Mouse (Mus musculus): ENCODE measurements around the gene Cenpl. TPM values are rescaled to one million over a fixed set of nuclear protein-coding genes. Genes with fewer than 3 reads are reported as not detected.
A peak's percentile ranks its signal among the peaks of the same experiment; 100 is the strongest.

Cenpl gene
- polyA plus RNA-seq, 1 experiment from 2014 or later, result 7.8 TPM

DNA sequence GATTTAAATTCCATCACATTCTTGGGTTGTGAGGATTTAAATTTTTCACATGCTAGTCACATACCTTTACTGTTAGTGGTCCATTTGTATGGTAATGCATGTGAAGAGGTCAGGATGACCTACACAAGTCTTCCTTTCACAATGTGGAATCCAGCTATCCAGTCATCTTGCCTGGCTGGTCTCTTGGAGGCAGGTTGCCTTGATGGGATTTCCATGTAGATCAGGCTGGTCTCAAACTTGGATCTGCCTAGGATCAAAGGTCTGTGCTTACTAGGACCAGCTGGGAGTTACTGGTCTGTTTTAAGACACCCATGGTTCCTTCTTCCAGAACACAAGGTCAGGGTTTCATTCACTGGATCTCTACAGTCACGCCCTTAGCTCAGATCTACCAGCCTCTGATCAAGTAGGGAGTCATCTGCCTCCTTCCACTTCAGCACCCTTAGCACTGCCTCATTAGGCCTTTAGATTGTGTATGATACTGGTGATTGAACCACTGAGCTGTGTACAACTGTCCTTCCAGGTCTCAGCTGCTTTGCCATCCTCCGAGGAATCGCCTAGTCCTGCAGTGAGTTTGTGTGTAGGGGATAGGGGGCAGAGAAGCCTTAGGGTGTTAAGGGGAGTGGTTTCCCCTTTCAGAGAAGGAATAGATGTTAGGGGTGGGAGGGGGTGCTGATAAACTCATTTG lies 30.6 kb upstream of the Cenpl start:
- H3K27ac ChIP-seq (ENCODE audit: low read depth, low read length), result no peak overlapping the region
- H3K4me1 ChIP-seq (ENCODE audit: control insufficient read depth, insufficient read depth, low read length), result peaks cover 14% of the 10 kb centered on the region
- 19% methylated on average over 3 of the region's 3 CpGs for WGBS
- H3K4me3 ChIP-seq (ENCODE audit: low read depth, low read length), result no peak overlapping the region
- H3K9ac ChIP-seq (replicated peaks; ENCODE audit: low read depth, low read length), result no peak overlapping the region
- H3K36me3 ChIP-seq (ENCODE audit: control insufficient read depth, insufficient read depth, low read length), result peaks cover 39% of the 10 kb centered on the region
- H3K9me3 ChIP-seq (ENCODE audit: control insufficient read depth, low read length), result no peaks in the 10 kb centered on the region
- no peak overlapping the region for H3K4me2 ChIP-seq (ENCODE audit: low read depth, low read length)
- no peaks in the 10 kb centered on the region for H3K27me3 ChIP-seq (ENCODE audit: control insufficient read depth, insufficient read depth, low read length)
- peak; percentile 10; the same call in 1 of the 2 replicates for ATAC-seq (ENCODE audit: low read depth)

- H3K27me3 ChIP-seq (ENCODE audit: control insufficient read depth, insufficient read depth, low read length), result no peaks in the 10 kb centered on the region
- ATAC-seq (ENCODE audit: low read depth), result no peak
- H3K9ac ChIP-seq (replicated peaks; ENCODE audit: low read depth, low read length), result no peak overlapping the region
- WGBS, result 72% methylated on average over 1 of the region's 1 CpGs
- no peak overlapping the region for H3K4me2 ChIP-seq (ENCODE audit: low read depth, low read length)
- peaks cover 14% of the 10 kb centered on the region for H3K4me1 ChIP-seq (ENCODE audit: control insufficient read depth, insufficient read depth, low read length)
- no peaks in the 10 kb centered on the region for H3K9me3 ChIP-seq (ENCODE audit: control insufficient read depth, low read length)
- H3K36me3 ChIP-seq (ENCODE audit: control insufficient read depth, insufficient read depth, low read length), result peaks cover 41% of the 10 kb centered on the region
- no peak overlapping the region for H3K27ac ChIP-seq (ENCODE audit: low read depth, low read length)
- H3K4me3 ChIP-seq (ENCODE audit: low read depth, low read length), result no peak overlapping the region
Observed at GRCm38 (mm10) chr1:161040426-161040770, 30.1 kb upstream of the Cenpl start.

- H3K27ac ChIP-seq (ENCODE audit: low read depth, low read length), result no peak overlapping the region
- no peak for ATAC-seq (ENCODE audit: low read depth)
- H3K36me3 ChIP-seq (ENCODE audit: control insufficient read depth, insufficient read depth, low read length), result peaks cover 41% of the 10 kb centered on the region
- no peak overlapping the region for H3K4me3 ChIP-seq (ENCODE audit: low read depth, low read length)
- H3K9ac ChIP-seq (replicated peaks; ENCODE audit: low read depth, low read length), result no peak overlapping the region
- H3K9me3 ChIP-seq (ENCODE audit: control insufficient read depth, low read length), result no peaks in the 10 kb centered on the region
- H3K4me1 ChIP-seq (ENCODE audit: control insufficient read depth, insufficient read depth, low read length), result peaks cover 14% of the 10 kb centered on the region
- H3K27me3 ChIP-seq (ENCODE audit: control insufficient read depth, insufficient read depth, low read length), result no peaks in the 10 kb centered on the region
- no peak overlapping the region for H3K4me2 ChIP-seq (ENCODE audit: low read depth, low read length)
Observed at GRCm38 (mm10) chr1:161040855-161041254, 29.7 kb upstream of the Cenpl start.

- H3K9me3 ChIP-seq (ENCODE audit: control insufficient read depth, low read length), result no peaks in the 10 kb centered on the region
- H3K36me3 ChIP-seq (ENCODE audit: control insufficient read depth, insufficient read depth, low read length), result peaks cover 40% of the 10 kb centered on the region
- H3K27me3 ChIP-seq (ENCODE audit: control insufficient read depth, insufficient read depth, low read length), result no peaks in the 10 kb centered on the region
- H3K27ac ChIP-seq (ENCODE audit: low read depth, low read length), result no peak overlapping the region
- ATAC-seq (ENCODE audit: low read depth), result no peak
- H3K4me2 ChIP-seq (ENCODE audit: low read depth, low read length), result no peak overlapping the region
- WGBS, result 93% methylated on average over 7 of the region's 7 CpGs
- peaks cover 14% of the 10 kb centered on the region for H3K4me1 ChIP-seq (ENCODE audit: control insufficient read depth, insufficient read depth, low read length)
- no peak overlapping the region for H3K4me3 ChIP-seq (ENCODE audit: low read depth, low read length)
- H3K9ac ChIP-seq (replicated peaks; ENCODE audit: low read depth, low read length), result no peak overlapping the region
Observed at GRCm38 (mm10) chr1:161041261-161042020, 29.1 kb upstream of the Cenpl start.

DNA sequence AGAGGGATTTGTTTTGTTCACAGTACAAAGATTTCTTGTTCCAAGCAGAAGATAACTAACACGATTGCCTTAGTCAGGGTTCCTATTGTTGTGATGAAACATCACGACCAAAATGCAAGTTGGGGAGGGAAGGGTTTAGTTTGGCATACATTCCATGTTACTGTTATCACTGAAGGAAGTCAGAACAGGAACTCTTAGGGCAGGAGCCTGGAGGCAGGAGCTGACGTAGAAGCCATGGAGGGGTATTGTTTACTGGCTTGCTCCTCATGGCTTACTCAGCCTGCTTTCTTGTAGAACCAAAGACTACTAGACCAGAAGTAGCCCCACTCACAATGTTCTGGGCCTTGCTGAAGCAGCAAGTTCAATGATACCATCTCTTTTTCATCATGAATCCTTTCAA lies 23.5 kb upstream of the Cenpl start:
- Histone ChIP-seq H3K27me3 (ENCODE audit: control insufficient read depth, insufficient read depth, low read length) (no peaks in the 10 kb centered on the region), H3K36me3 (ENCODE audit: control insufficient read depth, insufficient read depth, low read length) (0 out of 2 replicates have a peak, but pooled peaks cover 19% of the 10 kb centered on the region), H3K4me1 (ENCODE audit: control insufficient read depth, insufficient read depth, low read length) (no peaks in the 10 kb centered on the region), H3K9ac (replicated peaks; ENCODE audit: low read depth, low read length) (no peak overlapping the region), H3K4me3 (ENCODE audit: low read depth, low read length) (no peak overlapping the region), H3K4me2 (ENCODE audit: low read depth, low read length) (no peak overlapping the region), H3K27ac (ENCODE audit: low read depth, low read length) (no peak overlapping the region), H3K9me3 (ENCODE audit: control insufficient read depth, low read length) (no peaks in the 10 kb centered on the region)
- 88% methylated on average over 3 of the region's 3 CpGs for WGBS
- no peak for ATAC-seq (ENCODE audit: low read depth)

- WGBS, result 93% methylated on average over 1 of the region's 1 CpGs
- peaks cover 4% of the 10 kb centered on the region for H3K36me3 ChIP-seq (ENCODE audit: control insufficient read depth, insufficient read depth, low read length)
Observed at GRCm38 (mm10) chr1:161057164-161057563, 13.3 kb upstream of the Cenpl start.

DNA sequence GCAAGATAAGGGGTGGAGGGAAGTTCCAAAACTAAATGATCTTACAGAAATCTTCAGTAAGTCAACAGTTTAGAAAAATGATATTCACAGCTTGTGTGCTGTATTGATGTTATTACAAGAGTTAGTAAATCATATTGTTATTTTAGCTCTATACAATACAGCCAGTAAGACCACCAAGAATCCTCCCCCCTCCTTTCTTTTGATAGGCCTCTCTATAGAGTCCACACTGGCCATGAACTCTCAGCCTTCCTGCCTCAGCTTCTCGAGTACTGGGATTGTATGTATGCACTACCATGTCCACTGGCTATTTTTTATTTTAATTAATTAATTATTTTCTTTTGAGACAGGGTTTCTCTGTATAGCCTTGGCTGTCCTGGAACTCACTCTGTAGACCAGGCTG lies 7.2 kb upstream of the Cenpl start:
- Histone ChIP-seq H3K9ac (replicated peaks; ENCODE audit: low read depth, low read length) (no peak overlapping the region), H3K27me3 (ENCODE audit: control insufficient read depth, insufficient read depth, low read length) (no peaks in the 10 kb centered on the region), H3K4me3 (ENCODE audit: low read depth, low read length) (no peak overlapping the region), H3K36me3 (ENCODE audit: control insufficient read depth, insufficient read depth, low read length) (peaks cover 4% of the 10 kb centered on the region), H3K4me1 (ENCODE audit: control insufficient read depth, insufficient read depth, low read length) (no peaks in the 10 kb centered on the region), H3K9me3 (ENCODE audit: control insufficient read depth, low read length) (no peaks in the 10 kb centered on the region), H3K27ac (ENCODE audit: low read depth, low read length) (no peak overlapping the region), H3K4me2 (ENCODE audit: low read depth, low read length) (no peak overlapping the region)
- ATAC-seq (ENCODE audit: low read depth), result no peak
- 97% methylated on average over 1 of the region's 1 CpGs for WGBS

More at GRCm38 (mm10) chr1:161057164-161057563, 13.3 kb upstream of the Cenpl start:
- H3K4me2 ChIP-seq (ENCODE audit: low read depth, low read length), result no peak overlapping the region
- ATAC-seq (ENCODE audit: low read depth), result no peak
- no peak overlapping the region for H3K4me3 ChIP-seq (ENCODE audit: low read depth, low read length)
- H3K9me3 ChIP-seq (ENCODE audit: control insufficient read depth, low read length), result no peaks in the 10 kb centered on the region
- no peaks in the 10 kb centered on the region for H3K4me1 ChIP-seq (ENCODE audit: control insufficient read depth, insufficient read depth, low read length)
- no peaks in the 10 kb centered on the region for H3K27me3 ChIP-seq (ENCODE audit: control insufficient read depth, insufficient read depth, low read length)
- no peak overlapping the region for H3K27ac ChIP-seq (ENCODE audit: low read depth, low read length)
- H3K9ac ChIP-seq (replicated peaks; ENCODE audit: low read depth, low read length), result no peak overlapping the region

- WGBS, result under 1% methylated on average over 12 of the region's 12 CpGs
- Histone ChIP-seq H3K4me1 (ENCODE audit: control insufficient read depth, insufficient read depth, low read length) (peaks cover 20% of the 10 kb centered on the region; the same call in 1 of the 2 replicates), H3K27ac (ENCODE audit: low read depth, low read length) (no peak overlapping the region), H3K9me3 (ENCODE audit: control insufficient read depth, low read length) (no peaks in the 10 kb centered on the region), H3K4me2 (ENCODE audit: low read depth, low read length) (peak overlapping the region; percentile 69), H3K27me3 (ENCODE audit: control insufficient read depth, insufficient read depth, low read length) (no peaks in the 10 kb centered on the region), H3K9ac (replicated peaks; ENCODE audit: low read depth, low read length) (peak overlapping the region; percentile 54), H3K4me3 (ENCODE audit: low read depth, low read length) (peak overlapping the region; percentile 52), H3K36me3 (ENCODE audit: control insufficient read depth, insufficient read depth, low read length) (no peaks in the 10 kb centered on the region)
- no peak for ATAC-seq (ENCODE audit: low read depth)
Observed at GRCm38 (mm10) chr1:161071272-161071620, 733 bp downstream of the Cenpl start.

GRCm38 (mm10) chr1:161076238-161076637 lies 5.7 kb downstream of the Cenpl start:
- no peak for ATAC-seq (ENCODE audit: low read depth)

More at GRCm38 (mm10) chr1:161076238-161076637, 5.7 kb downstream of the Cenpl start:
- H3K27ac ChIP-seq (ENCODE audit: low read depth, low read length), result no peak overlapping the region
- no peak overlapping the region for H3K9ac ChIP-seq (replicated peaks; ENCODE audit: low read depth, low read length)
- WGBS, result 91% methylated on average over 6 of the region's 6 CpGs
- no peaks in the 10 kb centered on the region for H3K9me3 ChIP-seq (ENCODE audit: control insufficient read depth, low read length)
- no peaks in the 10 kb centered on the region for H3K27me3 ChIP-seq (ENCODE audit: control insufficient read depth, insufficient read depth, low read length)
- peaks cover 15% of the 10 kb centered on the region; the same call in 1 of the 2 replicates for H3K4me1 ChIP-seq (ENCODE audit: control insufficient read depth, insufficient read depth, low read length)
- H3K36me3 ChIP-seq (ENCODE audit: control insufficient read depth, insufficient read depth, low read length), result no peaks in the 10 kb centered on the region
- no peak overlapping the region for H3K4me2 ChIP-seq (ENCODE audit: low read depth, low read length)
- no peak overlapping the region for H3K4me3 ChIP-seq (ENCODE audit: low read depth, low read length)
